Mouse (Mus musculus): Measurements from ENCODE around the gene Mcm2. TPM values are rescaled to one million over a fixed set of nuclear protein-coding genes. Genes with fewer than 3 reads are reported as not detected.

Gene Mcm2
- 5.1 TPM for polyA plus RNA-seq (2014; fragmentation: Illumina TruSeq; extraction: RNeasy Lipid Tissue Mini Kit (QIAGEN cat#74804))

GRCm38 (mm10) chr6:88898534-88899048 is at the start of gene Mcm2:
Mcm2 (minus strand) TSS chr6:88898780.

GRCm38 (mm10) chr6:88901947-88902820 is 3.6 kb upstream of the Mcm2 start, which contains the start of gene Tpra1:
Tpra1 (plus strand) TSS chr6:88902251.

GRCm38 (mm10) chr6:88874868-88875508 is 23.6 kb downstream of the Mcm2 start, which contains the start of gene Podxl2:
Podxl2 (minus strand) TSS chr6:88875044.

GRCm38 (mm10) chr6:88841781-88842689 is 56.5 kb downstream of the Mcm2 start, which contains the start of gene Abtb1:
Abtb1 (minus strand) TSS chr6:88841984.

Other genes with a start within 250 kb of the Mcm2 start
- gene Mgll, start 174.4 kb downstream of the Mcm2 start, polyA plus RNA-seq (2014; fragmentation: Illumina TruSeq; extraction: RNeasy Lipid Tissue Mini Kit (QIAGEN cat#74804)): 4.4 TPM
- 1.2 TPM for gene Abtb1, start 56.8 kb downstream of the Mcm2 start, polyA plus RNA-seq (2014; fragmentation: Illumina TruSeq; extraction: RNeasy Lipid Tissue Mini Kit (QIAGEN cat#74804))
- gene Podxl2, start 23.7 kb downstream of the Mcm2 start, polyA plus RNA-seq (2014; fragmentation: Illumina TruSeq; extraction: RNeasy Lipid Tissue Mini Kit (QIAGEN cat#74804)): not detected
- gene Tpra1, start 3.5 kb upstream of the Mcm2 start, polyA plus RNA-seq (2014; fragmentation: Illumina TruSeq; extraction: RNeasy Lipid Tissue Mini Kit (QIAGEN cat#74804)): 0.80 TPM

Measured in ovary, adult 10 weeks (tissue).